Mouse (Mus musculus) C2C12 (cell line): ENCODE results near the gene Fam151a.

ENCODE experiments used
- CEBPB ChIP-seq: IDR thresholded peaks from one replicate; pipeline ENCODE4 v1.6.1; 2011; ENCODE audit warnings: low read depth, mild to moderate bottlenecking, control low read depth, moderate library complexity
- CTCF ChIP-seq: IDR thresholded peaks from one replicate; pipeline ENCODE4 v1.5.1; 2011; ENCODE audit not compliant: control insufficient read depth, insufficient read depth, insufficient read length
- USF1 ChIP-seq: IDR thresholded peaks from one replicate; pipeline ENCODE4 v1.6.1; 2011; ENCODE audit warnings: low read depth, mild to moderate bottlenecking, control low read depth, moderate library complexity

DNA sequence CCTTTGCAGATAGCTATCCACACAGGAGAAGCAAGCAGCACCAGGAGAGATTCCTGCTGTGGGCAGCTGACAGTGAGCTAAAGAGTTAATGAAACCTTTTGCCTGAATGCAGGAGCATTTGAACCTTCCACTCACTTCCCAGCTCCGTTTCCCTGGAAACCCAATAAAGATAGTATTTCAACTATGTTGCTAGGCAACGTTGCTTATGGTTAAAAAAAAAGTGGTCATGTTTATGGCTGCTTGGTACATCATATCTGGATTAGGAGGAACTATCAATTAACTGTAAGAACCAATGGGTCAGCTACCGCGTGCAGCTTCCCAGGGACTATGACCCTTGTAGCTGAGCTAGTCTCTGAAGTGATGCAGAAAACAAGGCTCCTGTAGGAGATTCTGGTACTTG is 32.9 kb upstream of the Fam151a start:
- TF ChIP-seq CTCF = no peak
- TF ChIP-seq CEBPB = no peak
- no peak for TF ChIP-seq USF1
